Mouse (Mus musculus) CH12.LX (cell line): ENCODE results near the gene Pdf. TPM values are rescaled to one million over a fixed set of nuclear protein-coding genes. Genes with fewer than 3 reads are reported as not detected.

ENCODE experiments used
- DNase-seq: peaks from one replicate; pipeline ENCODE4 v3.0.0-alpha.2; 2013; ENCODE audit errors: extremely low read depth
- H3K27ac ChIP-seq: 2 replicates; pipeline ENCODE4 v1.5.1; 2012; ENCODE audit warnings: low read depth, mild to moderate bottlenecking, control low read depth, moderate library complexity; ENCODE audit not compliant: insufficient read depth
- H3K27me3 ChIP-seq: replicated peaks from 2 replicates; pipeline ENCODE3; 2012; ENCODE audit warnings: inconsistent platforms
- H3K36me3 ChIP-seq, 2 experiments: replicated peaks in 1 of 2; 2 replicates each; pipeline versions ENCODE3 to v1.6.1; 2012; ENCODE audit warnings: inconsistent platforms in 1 of 2, low read length in 1 of 2, mild to moderate bottlenecking in 1 of 2, mixed read lengths in 1 of 2, moderate library complexity in 1 of 2; ENCODE audit not compliant: control insufficient read depth in 1 of 2, insufficient read depth in 1 of 2
- H3K4me1 ChIP-seq, 2 experiments: 2 replicates each; pipeline ENCODE4 v1.6.1; 2012; ENCODE audit warnings: inconsistent platforms in 1 of 2, moderate library complexity in 1 of 2; ENCODE audit not compliant: insufficient read depth in 2 of 2, control insufficient read depth in 1 of 2
- H3K4me2 ChIP-seq: 2 replicates; pipeline ENCODE4 v1.6.1; 2012; ENCODE audit warnings: low read depth, mild to moderate bottlenecking, control low read depth; ENCODE audit not compliant: poor library complexity, insufficient read depth, severe bottlenecking
- H3K4me3 ChIP-seq, 3 experiments: fragments of 150-350 bp in 1 of 3; sonication (generic) in 1 of 3; replicated peaks in 1 of 3; 2 replicates each; pipeline versions ENCODE3 to v1.5.1; 2011 to 2012; ENCODE audit warnings: low read depth in 2 of 3, low read length in 2 of 3, mild to moderate bottlenecking in 2 of 3, moderate library complexity in 2 of 3, control low read depth in 1 of 3, improper control_type of control experiment in 1 of 3, inconsistent platforms in 1 of 3, mixed read lengths in 1 of 3; ENCODE audit not compliant: poor library complexity in 1 of 3
- H3K79me2 ChIP-seq: replicated peaks from 2 replicates; pipeline ENCODE4 v1.6.1; 2012; ENCODE audit warnings: mild to moderate bottlenecking, moderate library complexity; ENCODE audit not compliant: control insufficient read depth, poor library complexity, insufficient read depth, severe bottlenecking; ENCODE audit errors: extremely low read depth
- H3K9ac ChIP-seq: 2 replicates; pipeline ENCODE4 v1.6.1; 2012; ENCODE audit warnings: low read depth, mild to moderate bottlenecking, control low read depth, moderate library complexity; ENCODE audit not compliant: insufficient read depth
- H3K9me3 ChIP-seq: replicated peaks from 2 replicates; pipeline ENCODE3; 2012; ENCODE audit warnings: low read length, inconsistent platforms, mixed read lengths
- CHD2 ChIP-seq: IDR thresholded peaks from 2 replicates; pipeline ENCODE4 v1.6.1; 2011; ENCODE audit warnings: low read length, improper control_type of control experiment
- ELF1 ChIP-seq: IDR thresholded peaks from 2 replicates; pipeline ENCODE4 v1.6.1; 2014; ENCODE audit warnings: low read depth, mild to moderate bottlenecking, inconsistent platforms, low read length, improper control_type of control experiment
- ETS1 ChIP-seq: conservative IDR thresholded peaks from 2 replicates; pipeline ENCODE4 v1.6.1; 2012; ENCODE audit warnings: low read depth, mild to moderate bottlenecking, inconsistent platforms, low read length, improper control_type of control experiment, moderate library complexity
- GABPA ChIP-seq: IDR thresholded peaks from 2 replicates; pipeline ENCODE4 v1.6.1; 2012; ENCODE audit warnings: low read depth, low read length, improper control_type of control experiment, inconsistent platforms; ENCODE audit not compliant: insufficient replicate concordance
- KAT2A ChIP-seq: IDR thresholded peaks from 2 replicates; pipeline ENCODE4 v1.6.1; 2012; ENCODE audit warnings: low read length, improper control_type of control experiment, inconsistent platforms; ENCODE audit not compliant: insufficient replicate concordance
- NELFE ChIP-seq: IDR thresholded peaks from 2 replicates; pipeline ENCODE4 v1.6.1; 2011; ENCODE audit warnings: low read depth, low read length, improper control_type of control experiment
- POLR2A ChIP-seq: IDR thresholded peaks from 2 replicates; pipeline ENCODE4 v1.6.1; 2011; ENCODE audit warnings: low read depth, mild to moderate bottlenecking, improper control_type of control experiment, low read length
- POLR2AphosphoS2 ChIP-seq: IDR thresholded peaks from 2 replicates; pipeline ENCODE4 v1.6.1; 2011; ENCODE audit warnings: low read depth, low read length, improper control_type of control experiment
- SMC3 ChIP-seq: IDR thresholded peaks from 2 replicates; pipeline ENCODE4 v1.6.1; 2011; ENCODE audit warnings: low read depth, low read length, improper control_type of control experiment
- TBP ChIP-seq: conservative IDR thresholded peaks from 2 replicates; pipeline ENCODE4 v1.6.1; 2011; ENCODE audit warnings: low read depth, low read length, improper control_type of control experiment
- ZKSCAN1 ChIP-seq: IDR thresholded peaks from 2 replicates; pipeline ENCODE4 v1.6.1; 2012; ENCODE audit warnings: low read depth, inconsistent platforms, low read length, improper control_type of control experiment, borderline replicate concordance
- ZMIZ1 ChIP-seq: IDR thresholded peaks from 2 replicates; pipeline ENCODE4 v1.6.1; 2012; ENCODE audit warnings: low read depth, mild to moderate bottlenecking, inconsistent platforms, low read length, improper control_type of control experiment
- ZNF384 ChIP-seq: IDR thresholded peaks from 2 replicates; pipeline ENCODE4 v1.6.1; 2012; ENCODE audit warnings: low read depth, low read length, improper control_type of control experiment, inconsistent platforms
- dilution Hi-C: fragments of 300-500 bp; cut with MboI; formaldehyde crosslinking; loops from 2 replicates; pipeline ENCODE4 v1.14.3; 2020; ENCODE audit warnings: low sequenced_read_pairs; ENCODE audit not compliant: extremely low pct_unique_long_range_greater_than_20kb, extremely low pct_ligation_motif_present
- in situ Hi-C: fragments of 300-500 bp; cut with MboI; formaldehyde crosslinking; loops from 3 replicates; pipeline ENCODE4 v1.14.3; 2019; ENCODE audit warnings: low sequenced_read_pairs, low pct_ligation_motif_present, low pct_unique_long_range_greater_than_20kb, mixed read lengths
- polyA plus RNA-seq: library from polyadenylated mRNA; unstranded; fragments of >175 nt; gene quantifications from 2 replicates; pipeline ENCODE4 v1.2.1, GENCODE M21; 2012; ENCODE audit warnings: low read depth; ENCODE audit not compliant: insufficient read length
- total RNA-seq, 2 experiments: library from RNA; depleted of rRNA; stranded (reverse); fragments of 300-350 nt in 1 of 2; fragments of >200 nt in 1 of 2; gene quantifications; 2 replicates each; pipeline ENCODE4 v1.2.3; 2012 to 2014

Gene Pdf
- total and polyA plus RNA-seq, 3 experiments: 34.6 to 49.4 (median 38.9) TPM

DNA sequence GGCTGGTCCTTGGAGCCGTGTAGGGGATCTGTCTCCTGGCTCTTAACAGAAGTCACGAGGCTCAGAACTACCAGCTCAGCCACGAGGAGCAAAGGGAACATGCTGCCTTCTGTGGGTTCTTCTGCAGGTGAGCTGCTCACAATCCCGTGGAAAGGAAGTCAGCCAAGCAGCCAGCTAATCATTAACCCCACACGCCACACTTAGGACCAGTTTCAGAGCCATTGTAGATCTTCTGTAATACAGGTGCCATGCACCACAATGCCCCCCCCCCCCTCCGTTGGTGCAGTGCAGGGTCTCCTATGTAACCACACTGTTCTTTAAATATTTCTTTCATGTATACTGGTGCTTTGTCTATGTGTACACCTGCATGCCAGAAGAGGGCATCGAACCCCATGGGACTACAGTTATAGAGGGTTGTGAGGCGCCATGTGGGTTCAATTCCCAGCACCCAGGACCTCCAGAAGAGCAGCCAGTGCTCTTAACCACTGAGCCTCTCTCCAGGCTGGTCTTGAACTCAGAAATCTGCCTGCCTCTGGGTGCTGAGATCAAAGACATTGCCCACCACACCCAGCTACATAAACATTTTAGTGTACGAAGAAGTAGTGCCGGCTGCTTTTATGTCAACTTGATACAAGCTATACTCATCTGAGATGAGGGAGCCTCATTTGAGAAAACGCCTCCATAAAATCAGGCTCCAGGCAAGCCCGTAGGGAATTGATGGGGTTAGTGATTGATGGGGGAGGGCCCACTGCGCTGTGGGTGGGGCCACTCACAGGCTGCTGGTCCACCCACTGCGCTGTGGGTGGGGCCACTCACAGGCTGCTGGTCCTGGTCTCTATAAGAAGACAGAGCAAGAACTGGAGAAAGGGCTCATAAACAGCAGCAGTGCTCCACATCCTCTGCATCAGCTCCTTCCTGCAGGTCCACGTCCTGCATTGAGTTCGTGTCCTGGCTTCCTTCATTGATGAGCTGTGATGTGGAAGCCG lies 17.4 kb upstream of the Pdf start, which contains the start of gene Tmed6:
Tmed6 (minus strand) TSS at position 134 of the 986 bp plus-strand sequence.
- Histone ChIP-seq H3K4me1 (peaks cover 0 to 40% of the 10 kb centered on the region in 2 experiments; a peak in 3 of 4 replicates), H3K36me3 (peaks cover 15 to 28% of the 10 kb centered on the region in 2 experiments), H3K27me3 (no peaks in the 10 kb centered on the region), H3K9ac (no peak within 1 kb of the TSS), H3K27ac (no peak within 1 kb of the TSS), H3K4me2 (no peak within 1 kb of the TSS), H3K79me2 (no peaks in the 10 kb centered on the region), H3K9me3 (no peaks in the 10 kb centered on the region), H3K4me3 (no peak within 1 kb of the TSS)
- in situ Hi-C loops: no loop called here
- TF ChIP-seq KAT2A: no peak
- TF ChIP-seq NELFE: no peak
- peak; percentile 53 for DNase-seq
- dilution Hi-C loops: no loop called here

DNA sequence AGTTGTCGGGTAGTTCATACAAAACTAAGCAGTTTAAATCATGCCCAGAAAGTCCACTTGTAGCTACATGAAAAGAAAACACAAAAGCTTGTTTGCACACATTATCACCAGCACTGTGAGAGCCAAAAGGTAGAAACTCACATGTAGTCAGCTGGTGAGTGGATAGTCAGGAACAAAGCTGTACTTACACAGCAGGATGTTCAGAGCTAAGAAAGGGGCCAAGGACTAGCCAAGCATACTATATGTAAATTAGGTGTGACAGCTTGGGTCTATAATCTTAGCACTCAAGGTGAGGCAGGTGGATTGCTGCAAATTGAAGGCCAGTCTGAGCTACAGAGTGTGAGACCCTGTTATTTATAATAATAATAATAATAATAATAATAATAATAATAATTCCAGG lies 14.2 kb upstream of the Pdf start:
- peak; percentile 52 for DNase-seq
- peaks cover 15 to 29% of the 10 kb centered on the region in 2 experiments for H3K36me3 ChIP-seq
- no peaks in the 10 kb centered on the region for H3K27me3 ChIP-seq
- peaks cover 8% of the 10 kb centered on the region for H3K79me2 ChIP-seq
- H3K4me2 ChIP-seq: no peak overlapping the region
- dilution Hi-C loops: no loop called here
- H3K4me1 ChIP-seq: peaks cover 0 to 56% of the 10 kb centered on the region in 2 experiments; a peak in 3 of 4 replicates
- no peak overlapping the region for H3K27ac ChIP-seq
- no peaks in the 10 kb centered on the region for H3K9me3 ChIP-seq
- no peak overlapping the region for H3K9ac ChIP-seq
- in situ Hi-C loops: no loop called here
- H3K4me3 ChIP-seq: no peak overlapping the region
- TF ChIP-seq ZMIZ1 (no peak), ZKSCAN1 (no peak), POLR2A (no peak), ETS1 (no peak), CHD2 (no peak), SMC3 (no peak), TBP (no peak), ZNF384 (no peak), ELF1 (no peak), POLR2AphosphoS2 (no peak), GABPA (no peak)
